In the genomic region with DNA sequence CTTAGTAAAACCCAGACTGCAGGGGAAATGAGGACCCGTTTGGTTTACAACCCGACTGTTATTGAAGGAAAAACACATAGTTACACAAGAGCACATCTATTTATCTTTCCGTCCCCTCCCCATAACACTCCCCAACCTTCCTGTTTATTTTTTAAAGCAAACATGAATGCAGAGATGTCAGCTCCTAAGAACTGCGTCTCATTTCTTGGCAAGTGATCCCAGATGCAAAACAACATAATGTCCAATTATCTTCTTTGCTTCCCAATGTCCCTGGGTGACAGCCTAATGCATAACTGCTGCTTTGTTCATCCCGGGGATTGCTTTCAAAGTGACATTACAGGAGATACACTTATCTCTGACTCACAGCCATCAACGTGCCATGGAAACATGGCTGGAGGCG, we compare ENCODE assay signal across 22 mouse cellular contexts. TPM values are rescaled to one million over a fixed set of nuclear protein-coding genes. Genes with fewer than 3 reads are reported as not detected.
DNase-seq lines count a peak whose midpoint lies in the region; ATAC-seq and TF ChIP-seq lines count a peak whose summit lies in the region.
"Had no signal": no experiment of that assay in that cellular context is flagged by ENCODE, and none has a peak within 500 bp of the region (broad histone marks: within the 10 kb centered on the region; RNA-seq: fewer than 3 reads in every experiment).

No protein-coding gene starts in this region.

- intact Hi-C loops in heart, adult 2 months (cut with DNase I), result loop anchor here (5.0 kb wide), 1 partner anchor 46 kb away; a partner anchor contains a TSS

- no peak for TF ChIP-seq CTCF in heart, adult 2 months (IDR thresholded peaks at IDR 0.05)
- TF ChIP-seq CTCF in brain, embryonic 14.5 days (IDR thresholded peaks at IDR 0.05; ENCODE audit: borderline replicate concordance, extremely low read depth, insufficient read depth, insufficient read length), result no peak
- TF ChIP-seq CTCF in lung, postnatal 0 days (IDR thresholded peaks at IDR 0.05), result no peak

- no peak for TF ChIP-seq POLR2A in heart, adult 2 months (IDR thresholded peaks at IDR 0.05; ENCODE audit: insufficient read depth, low read depth, low read length)
- TF ChIP-seq POLR2A in brain, embryonic 14.5 days (IDR thresholded peaks at IDR 0.05; ENCODE audit: borderline replicate concordance, extremely low read depth, insufficient read depth, insufficient read length, poor library complexity, severe bottlenecking), result no peak

- no peak overlapping the region for H3K4me2 ChIP-seq in heart, embryonic 11.5 days
- no peak overlapping the region for H3K4me2 ChIP-seq in midbrain, embryonic 12.5 days (replicated peaks)
- H3K4me2 ChIP-seq in lung, postnatal 0 days (replicated peaks; ENCODE audit: low read depth, low read length), result no peak overlapping the region
- H3K4me2 ChIP-seq: hindbrain, embryonic 15.5 days; limb, embryonic 13.5 days; neural tube, embryonic 12.5 days had no signal

- no peaks in the 10 kb centered on the region for H3K27me3 ChIP-seq in heart, adult 2 months (ENCODE audit: control insufficient read depth, insufficient read depth, low read length)
- H3K27me3 ChIP-seq in heart, embryonic 11.5 days (ENCODE audit: control insufficient read depth, insufficient read depth, low read length), result no peaks in the 10 kb centered on the region; the same call in 1 of the 2 replicates
- H3K27me3 ChIP-seq in midbrain, embryonic 12.5 days, result no peaks in the 10 kb centered on the region
- H3K27me3 ChIP-seq in midbrain, embryonic 10.5 days (ENCODE audit: low read depth, poor library complexity, severe bottlenecking), result no peaks in the 10 kb centered on the region
- no peaks in the 10 kb centered on the region for H3K27me3 ChIP-seq in lung, postnatal 0 days (replicated peaks; ENCODE audit: insufficient read depth, low read length)
- H3K27me3 ChIP-seq: hindbrain, embryonic 15.5 days; limb, embryonic 13.5 days; neural tube, embryonic 12.5 days; Patski had no signal

- no peak for TF ChIP-seq EP300 in heart, adult 2 months (IDR thresholded peaks at IDR 0.05; ENCODE audit: insufficient read depth, low read depth, low read length)
- TF ChIP-seq EP300 in lung, postnatal 0 days (IDR thresholded peaks at IDR 0.05), result peak; percentile 98

- no peak for DNase-seq in heart, adult 2 months
- no peak for DNase-seq in midbrain, embryonic 10.5 days (ENCODE audit: low spot score)
- peak; percentile 64 for DNase-seq in brain, embryonic 14.5 days (ENCODE audit: low read depth)
- peak; percentile 73 for DNase-seq in lung, postnatal 0 days (ENCODE audit: low spot score)
- no peak for DNase-seq in layer of hippocampus, adult 8-10 months (ENCODE audit: low spot score in 2 of 2)
- no peak for DNase-seq in adrenal gland, postnatal 10 days
- DNase-seq: adrenal gland, postnatal 25 days; cerebellum, adult 9-10 months; heart, adult 18-20 months; heart, postnatal 10 days; kidney, adult 18-20 months; kidney, postnatal 14 days; layer of hippocampus, adult 9-11 months; right cerebral cortex, postnatal 25 days; thymus, postnatal 36 days had no signal

- H3K79me2 ChIP-seq in heart, adult 2 months (replicated peaks; ENCODE audit: control insufficient read depth, insufficient read depth, low read length), result no peaks in the 10 kb centered on the region

- peaks cover 6% of the 10 kb centered on the region for H3K36me3 ChIP-seq in heart, adult 2 months (ENCODE audit: control insufficient read depth, insufficient read depth, low read length)
- peaks cover 3% of the 10 kb centered on the region; the same call in 1 of the 2 replicates for H3K36me3 ChIP-seq in heart, embryonic 11.5 days (ENCODE audit: control insufficient read depth, insufficient read depth, low read length)
- H3K36me3 ChIP-seq in midbrain, embryonic 12.5 days, result peaks cover 12% of the 10 kb centered on the region
- H3K36me3 ChIP-seq in midbrain, embryonic 10.5 days, result peaks cover 15% of the 10 kb centered on the region
- H3K36me3 ChIP-seq in lung, postnatal 0 days (ENCODE audit: insufficient read depth, low read length), result peaks cover 8% of the 10 kb centered on the region; the same call in 1 of the 2 replicates

- H3K27ac ChIP-seq in heart, adult 2 months, result peak overlapping the region; percentile 3; the same call in 1 of the 2 replicates
- H3K27ac ChIP-seq in heart, embryonic 11.5 days (ENCODE audit: low read depth, low read length), result no peak overlapping the region
- peak overlapping the region; percentile 36; the same call in 1 of the 2 replicates for H3K27ac ChIP-seq in midbrain, embryonic 12.5 days (replicated peaks)
- H3K27ac ChIP-seq in midbrain, embryonic 10.5 days (replicated peaks), result no peak overlapping the region
- H3K27ac ChIP-seq in lung, postnatal 0 days (ENCODE audit: low read length), result peak overlapping the region; percentile 63
- H3K27ac ChIP-seq: hindbrain, embryonic 15.5 days; limb, embryonic 13.5 days; neural tube, embryonic 12.5 days had no signal

- no peaks in the 10 kb centered on the region for H3K9me3 ChIP-seq in heart, embryonic 11.5 days (replicated peaks; ENCODE audit: control insufficient read depth, low read length)
- H3K9me3 ChIP-seq in midbrain, embryonic 12.5 days, result no peaks in the 10 kb centered on the region
- no peaks in the 10 kb centered on the region for H3K9me3 ChIP-seq in midbrain, embryonic 10.5 days (replicated peaks)
- no peaks in the 10 kb centered on the region for H3K9me3 ChIP-seq in lung, postnatal 0 days (ENCODE audit: low read length)
- H3K9me3 ChIP-seq: hindbrain, embryonic 15.5 days; limb, embryonic 13.5 days; neural tube, embryonic 12.5 days had no signal

- ATAC-seq in heart, embryonic 11.5 days (replicated peaks; ENCODE audit: insufficient number of reproducible peaks, low FRiP score, low TSS enrichment), result no peak
- no peak for ATAC-seq in midbrain, embryonic 12.5 days (ENCODE audit: low FRiP score, low read depth)
- ATAC-seq in lung, postnatal 0 days, result peak; percentile 85
- ATAC-seq: activated CD4-positive, CD25-positive, alpha-beta regulatory T cell, adult 4 months; Patski had no signal

- peaks cover 15% of the 10 kb centered on the region for H3K4me1 ChIP-seq in heart, adult 2 months (ENCODE audit: control insufficient read depth, insufficient read depth, low read length)
- H3K4me1 ChIP-seq in heart, embryonic 11.5 days (ENCODE audit: control insufficient read depth, insufficient read depth, low read length), result no peaks in the 10 kb centered on the region
- H3K4me1 ChIP-seq in midbrain, embryonic 12.5 days, result no peaks in the 10 kb centered on the region
- no peaks in the 10 kb centered on the region for H3K4me1 ChIP-seq in midbrain, embryonic 10.5 days
- H3K4me1 ChIP-seq in lung, postnatal 0 days (ENCODE audit: insufficient read depth, low read depth, low read length), result no peaks in the 10 kb centered on the region
- H3K4me1 ChIP-seq: hindbrain, embryonic 15.5 days; limb, embryonic 13.5 days; neural tube, embryonic 12.5 days had no signal

- H3K4me3 ChIP-seq in heart, adult 2 months, result no peak overlapping the region
- no peak overlapping the region for H3K4me3 ChIP-seq in heart, embryonic 11.5 days (ENCODE audit: low read depth, low read length)
- H3K4me3 ChIP-seq in midbrain, embryonic 12.5 days, result no peak overlapping the region
- H3K4me3 ChIP-seq in midbrain, embryonic 10.5 days, result no peak overlapping the region
- H3K4me3 ChIP-seq in lung, postnatal 0 days (ENCODE audit: low read depth, low read length), result no peak overlapping the region
- H3K4me3 ChIP-seq: hindbrain, embryonic 15.5 days; limb, embryonic 13.5 days; neural tube, embryonic 12.5 days had no signal

- WGBS in heart, adult 2 months, result 50% methylated on average over 7 of the region's 7 CpGs
- WGBS in heart, embryonic 11.5 days (ENCODE audit: insufficient replicate concordance), result 63% methylated on average over 7 of the region's 7 CpGs
- 84% methylated on average over 7 of the region's 7 CpGs for WGBS in midbrain, embryonic 12.5 days
- 89% methylated on average over 7 of the region's 7 CpGs for WGBS in midbrain, embryonic 10.5 days
- 40% methylated on average over 7 of the region's 7 CpGs for WGBS in lung, postnatal 0 days

- no peak overlapping the region for H3K9ac ChIP-seq in heart, adult 2 months (ENCODE audit: low read depth, low read length)
- H3K9ac ChIP-seq in heart, embryonic 11.5 days (ENCODE audit: low read depth, low read length), result no peak overlapping the region
- no peak overlapping the region for H3K9ac ChIP-seq in midbrain, embryonic 12.5 days (replicated peaks)
- H3K9ac ChIP-seq in lung, postnatal 0 days (replicated peaks; ENCODE audit: low read depth), result no peak overlapping the region
- H3K9ac ChIP-seq: hindbrain, embryonic 15.5 days; limb, embryonic 13.5 days; neural tube, embryonic 12.5 days had no signal

RNA-seq across cellular contexts. Expression of a gene that starts 30.7 kb away (rescaled TPM):
- total RNA-seq in heart, adult 2 months (2021), result 1 to 10 TPM; 6.9 to 7.0 TPM
- polyA plus RNA-seq in heart, adult 2 months (2012; rRNA removed), result 5.4 and 8.3 TPM in 2 replicates
- 2.5 and 4.2 TPM in 2 replicates for polyA plus RNA-seq in heart, embryonic 11.5 days (2014; fragmentation: Nextera tagmentation; extraction: Ambion mirVana)
- polyA plus RNA-seq in midbrain, embryonic 12.5 days (2016; fragmentation: Nextera tagmentation; extraction: Ambion mirVana), result 5.7 and 6.0 TPM in 2 replicates
- 4.2 and 4.8 TPM in 2 replicates for polyA plus RNA-seq in midbrain, embryonic 10.5 days (2016; fragmentation: Nextera tagmentation; extraction: Ambion mirVana)
- polyA plus RNA-seq in brain, embryonic 14.5 days (2012; rRNA removed), result 14.2 and 16.0 TPM in 2 replicates
- polyA plus RNA-seq in lung, postnatal 0 days (2015; fragmentation: Nextera tagmentation; extraction: Ambion mirVana), result 2.3 and 2.9 TPM in 2 replicates
- total RNA-seq in layer of hippocampus, adult 8-10 months (2022), result 10 to 100 TPM; 22.7 to 24.5 (median 23.7) TPM
- total RNA-seq in adrenal gland, postnatal 10 days (2021), result 10 to 100 TPM; 13.3 to 16.4 TPM

RNA-seq across cellular contexts. Expression of a gene that starts 44.7 kb away (rescaled TPM):
- total RNA-seq in heart, adult 2 months (2021), result 10 to 100 TPM; 54.7 to 59.0 TPM
- polyA plus RNA-seq in heart, adult 2 months (2012; rRNA removed), result 66.7 and 86.2 TPM in 2 replicates
- polyA plus RNA-seq in heart, embryonic 11.5 days (2014; fragmentation: Nextera tagmentation; extraction: Ambion mirVana), result 23.1 and 23.7 TPM in 2 replicates
- polyA plus RNA-seq in midbrain, embryonic 12.5 days (2016; fragmentation: Nextera tagmentation; extraction: Ambion mirVana), result 86.3 and 91.6 TPM in 2 replicates
- polyA plus RNA-seq in midbrain, embryonic 10.5 days (2016; fragmentation: Nextera tagmentation; extraction: Ambion mirVana), result 28.1 and 32.2 TPM in 2 replicates
- polyA plus RNA-seq in brain, embryonic 14.5 days (2012; rRNA removed), result 237 and 293 TPM in 2 replicates
- polyA plus RNA-seq in lung, postnatal 0 days (2015; fragmentation: Nextera tagmentation; extraction: Ambion mirVana), result 24.5 and 31.6 TPM in 2 replicates
- total RNA-seq in layer of hippocampus, adult 8-10 months (2022), result 100 to 1,000 TPM in 1 of 4 experiments, 10 to 100 TPM in 3; 89.8 to 117 (median 93.0) TPM
- 10 to 100 TPM; 40.0 to 62.6 TPM for total RNA-seq in adrenal gland, postnatal 10 days (2021)

Comparison
In these comparisons a context has a peak if more than half of its experiments do, and no peak if none do; other contexts are left out.
1. H3K27ac ChIP-seq: peak in heart, adult 2 months (single experiment), midbrain, embryonic 12.5 days (single experiment) and lung, postnatal 0 days (single experiment); none in heart, embryonic 11.5 days (single experiment) and midbrain, embryonic 10.5 days (single experiment).
2. DNase-seq: peak in brain, embryonic 14.5 days (single experiment) and lung, postnatal 0 days (single experiment); none in heart, adult 2 months (0 of 2), midbrain, embryonic 10.5 days (single experiment), layer of hippocampus, adult 8-10 months (0 of 2) and adrenal gland, postnatal 10 days (single experiment).